Mouse (Mus musculus): ENCODE data around the gene Foxred1.

DNA sequence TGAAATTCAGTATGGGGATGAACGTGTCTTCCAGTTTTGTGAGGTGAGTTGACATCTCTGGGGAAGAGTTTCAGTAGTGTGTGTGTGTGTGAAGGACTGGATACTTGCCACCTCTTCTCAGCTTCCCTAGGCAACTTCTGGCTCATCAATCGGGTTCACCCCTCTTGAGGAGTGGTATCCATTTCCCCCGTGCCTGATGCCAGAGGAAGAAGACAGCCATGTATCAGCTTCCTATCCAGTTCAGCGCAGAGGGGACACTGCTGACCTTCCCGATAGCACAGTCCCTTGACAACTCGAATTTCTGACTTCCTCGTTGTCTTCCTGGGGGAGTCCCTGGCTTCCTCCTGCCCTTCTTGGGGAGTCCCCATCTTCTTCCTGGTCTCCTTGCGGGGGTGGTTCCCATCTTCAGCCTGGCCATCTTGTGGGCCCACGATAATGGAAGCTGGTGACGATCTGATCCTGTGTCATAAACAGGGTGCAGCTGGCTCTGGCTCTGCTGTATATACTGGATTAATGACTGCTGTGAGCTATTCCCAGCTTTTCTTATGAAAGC lies 23.4 kb downstream of the Foxred1 start:
- TF ChIP-seq CTCF (IDR thresholded peaks at IDR 0.05; ENCODE audit: low read depth, low read length) = no peak
- no peak for TF ChIP-seq POLR2A (IDR thresholded peaks at IDR 0.05; ENCODE audit: extremely low read depth, insufficient read depth, low read length)

Measured in liver, adult 2 months (tissue).